Mouse (Mus musculus) MN1 (cell line): ENCODE data around the gene Rnf167.

Experiments used
- DNase-seq: peaks from one replicate; pipeline ENCODE4 v3.0.0-alpha.2; 2016; ENCODE audit warnings: low spot score

Gene Rnf167

GRCm38 (mm10) chr11:70674501-70674900, 27.5 kb downstream of the Rnf167 start:
- no peak for DNase-seq

DNA sequence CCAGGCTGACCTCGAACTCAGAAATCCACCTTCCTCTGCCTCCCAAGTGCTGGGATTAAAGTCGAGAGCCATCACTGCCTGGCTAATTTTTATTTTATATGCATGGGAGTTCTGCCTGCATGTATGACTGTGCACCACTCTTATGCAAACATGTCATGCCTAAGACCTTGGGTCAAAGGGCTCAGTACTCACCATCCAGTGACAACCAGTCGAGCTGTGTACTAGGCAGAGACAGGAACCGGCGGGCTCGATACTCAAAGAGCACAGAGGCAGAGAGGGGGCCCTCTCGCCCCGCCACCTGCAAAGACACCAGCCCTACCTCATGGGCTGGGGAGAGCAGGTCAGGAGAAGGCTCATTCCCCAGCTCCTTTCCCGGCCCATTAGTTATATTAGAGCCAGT, 31.1 kb downstream of the Rnf167 start:
- no peak for DNase-seq

DNA sequence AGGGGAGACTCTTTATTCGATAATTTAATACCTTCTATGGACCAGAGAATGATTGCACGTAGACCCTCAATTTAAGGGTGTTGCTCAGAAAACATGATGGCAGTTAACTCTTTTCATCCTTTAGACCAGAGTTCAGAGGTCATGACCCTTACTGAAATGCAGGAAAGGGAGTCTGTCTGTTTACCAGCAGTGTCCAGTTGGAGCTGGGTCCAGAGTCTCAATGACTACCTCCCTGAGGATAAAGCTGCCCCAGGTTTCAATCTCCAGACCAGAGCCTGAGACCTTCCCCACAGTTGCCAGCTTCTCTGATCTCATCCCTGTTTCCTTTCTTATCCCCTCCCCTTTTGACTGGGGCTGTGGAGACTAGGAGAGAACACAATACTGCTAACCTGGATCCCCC, 31.5 kb downstream of the Rnf167 start:
- DNase-seq: no peak

DNA sequence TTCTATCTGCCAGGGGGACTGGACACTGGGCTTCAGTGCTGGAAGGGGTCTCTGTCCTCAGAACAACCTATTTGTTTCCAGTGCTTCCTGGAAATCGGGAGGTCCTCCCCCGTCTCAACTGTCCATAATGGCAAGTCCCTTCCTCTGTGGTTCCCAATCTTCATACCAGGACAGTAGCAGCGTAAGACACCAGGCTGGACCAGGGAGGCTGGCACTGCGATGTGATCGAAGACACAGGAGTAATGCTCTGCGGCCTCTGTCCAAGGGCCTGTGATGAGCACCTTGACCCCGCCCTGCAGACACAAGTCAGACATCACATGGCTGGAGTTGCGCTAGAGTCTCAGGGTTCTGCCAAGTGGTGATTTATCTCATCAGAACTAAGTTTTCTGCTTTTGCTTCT, 32.3 kb downstream of the Rnf167 start:
- no peak for DNase-seq

DNA sequence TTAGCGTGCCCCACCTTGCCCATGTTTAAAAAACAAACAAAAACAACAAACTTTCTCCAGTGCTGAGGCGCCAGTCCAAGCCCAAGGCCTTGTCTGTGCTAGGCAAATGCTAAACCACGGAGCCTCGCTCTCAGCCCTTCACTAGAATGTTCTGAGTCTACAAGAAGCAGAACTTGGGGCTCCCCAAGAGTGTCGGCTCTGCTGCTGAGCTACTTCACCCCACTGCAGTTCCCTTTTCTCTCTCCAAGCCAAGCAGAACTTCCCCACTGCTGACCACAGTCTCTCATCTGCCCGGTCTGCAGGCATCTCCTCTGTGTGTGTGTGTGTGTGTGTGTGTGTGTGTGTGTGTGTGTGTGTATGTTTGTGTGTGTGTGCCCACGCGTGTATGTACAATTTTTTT, 32.9 kb downstream of the Rnf167 start:
- DNase-seq: no peak

DNA sequence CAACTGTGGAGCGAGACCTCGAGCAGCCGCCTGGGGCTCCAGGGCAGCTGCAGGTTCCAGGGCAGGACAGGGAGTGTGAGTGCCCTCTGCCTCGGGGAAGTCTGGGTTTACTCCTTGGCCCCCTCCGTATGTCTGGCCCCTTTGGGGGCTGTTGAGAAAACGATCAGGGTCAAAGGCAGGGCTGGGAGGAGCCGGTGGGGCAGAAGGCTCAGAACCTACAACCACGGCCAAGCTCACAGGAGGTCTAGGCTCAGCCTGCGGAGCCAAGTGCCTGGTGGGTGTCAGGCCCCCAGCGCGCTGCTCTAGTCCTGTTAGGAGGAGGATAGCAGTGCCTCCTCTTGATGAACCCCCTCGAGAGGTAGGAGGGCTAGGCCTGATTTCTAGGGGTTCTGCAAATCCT, 34.1 kb downstream of the Rnf167 start:
- no peak for DNase-seq

GRCm38 (mm10) chr11:70681897-70682581, 35.0 kb downstream of the Rnf167 start:
- peak; percentile 54 for DNase-seq

DNA sequence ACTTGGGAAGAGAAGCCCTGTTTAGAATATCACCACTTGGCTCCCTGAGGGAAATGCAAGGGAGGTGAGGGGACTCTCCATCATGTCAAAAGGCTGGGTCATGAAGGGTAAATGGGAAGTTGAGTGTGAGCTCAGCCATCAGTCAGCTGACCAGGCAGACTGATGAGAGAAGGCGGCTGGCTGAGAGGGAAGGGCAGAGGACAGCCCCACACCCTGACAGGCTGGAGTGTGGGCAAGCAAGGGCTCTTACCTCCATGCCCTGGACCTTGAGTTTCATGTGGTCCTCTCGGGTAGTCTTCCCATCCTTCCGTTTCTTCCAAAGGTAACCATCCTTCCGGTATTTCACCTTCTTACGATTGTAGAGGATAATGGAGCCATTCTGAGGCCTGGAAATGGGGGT, 36.6 kb downstream of the Rnf167 start:
- no peak for DNase-seq

- peak; percentile 42 for DNase-seq
These were observed 40.0 kb downstream of the Rnf167 start for GRCm38 (mm10) chr11:70686901-70687566.

- DNase-seq: peak; percentile 76
These were observed 40.7 kb downstream of the Rnf167 start, which contains the start of gene Camta2 for GRCm38 (mm10) chr11:70687601-70688199. Camta2 (minus strand) TSS chr11:70688105.

DNA sequence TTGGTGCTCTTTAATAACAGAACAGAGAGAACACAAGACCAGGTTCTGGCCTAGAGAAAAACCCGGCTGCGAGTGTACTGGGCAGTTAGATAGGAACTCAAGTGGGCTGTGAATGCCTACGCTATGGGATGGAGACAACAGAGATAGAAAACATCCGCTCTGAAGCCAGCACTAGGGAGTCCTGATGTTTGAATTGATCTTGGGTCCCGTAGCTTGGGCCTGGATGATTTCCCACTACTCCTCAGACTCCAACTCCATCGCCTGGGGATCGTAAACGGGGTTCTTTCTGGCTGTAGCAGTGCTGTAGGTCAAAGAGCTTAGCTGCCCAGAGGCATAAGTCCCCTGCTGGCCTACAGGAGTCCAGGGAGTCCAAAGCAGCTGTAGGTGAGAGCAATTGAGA, 41.3 kb downstream of the Rnf167 start:
- peak; percentile 28 for DNase-seq

GRCm38 (mm10) chr11:70689578-70689977, 42.5 kb downstream of the Rnf167 start:
- DNase-seq: no peak

- no peak for DNase-seq
These were observed 46.5 kb downstream of the Rnf167 start for GRCm38 (mm10) chr11:70693504-70693903.

DNA sequence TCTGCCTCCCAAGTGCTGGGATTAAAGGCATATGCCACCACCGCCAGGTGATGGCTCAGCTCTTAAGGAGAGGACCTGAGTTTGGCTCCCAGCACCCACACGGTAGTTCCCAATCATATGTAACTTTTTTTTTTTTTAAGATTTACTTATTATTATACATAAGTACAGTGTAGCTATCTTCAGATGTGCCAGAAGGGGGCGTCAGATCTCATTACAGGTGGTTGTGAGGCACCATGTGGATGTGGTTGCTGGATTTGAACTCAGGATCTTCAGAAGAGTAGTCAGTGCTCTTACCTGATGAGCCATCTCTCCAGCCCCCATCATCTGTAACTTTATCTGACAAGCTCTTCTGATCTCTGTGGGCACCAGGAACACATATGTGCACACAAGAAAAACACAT, 50.3 kb downstream of the Rnf167 start:
- no peak for DNase-seq

DNA sequence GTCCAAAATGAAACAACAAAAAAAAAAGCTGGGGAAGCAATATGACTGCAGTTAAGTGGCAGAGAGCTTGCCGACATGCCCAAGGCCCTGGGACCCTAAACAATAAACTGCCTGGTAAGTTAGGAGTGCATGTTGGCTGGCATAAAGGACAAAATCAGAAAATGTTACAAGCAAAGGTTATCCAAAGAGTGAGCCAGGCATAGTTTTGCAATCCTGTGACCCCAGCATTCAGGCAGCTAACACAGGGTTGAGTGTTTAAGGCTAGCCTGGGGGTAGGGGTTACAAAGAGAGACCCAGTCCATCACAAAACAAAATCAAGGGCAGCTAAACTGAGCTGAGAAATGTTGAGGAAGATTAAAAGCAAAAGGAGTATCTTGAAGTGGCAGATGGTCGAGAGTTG, 52.0 kb downstream of the Rnf167 start:
- DNase-seq: no peak

GRCm38 (mm10) chr11:70699722-70700556, 52.9 kb downstream of the Rnf167 start, which contains the start of the genes Inca1 and Kif1c:
Inca1 (minus strand) TSS chr11:70700155.
Kif1c (plus strand) TSS chr11:70700548.
- DNase-seq: peak; percentile 91

GRCm38 (mm10) chr11:70700613-70701012, 53.6 kb downstream of the Rnf167 start:
- peak; percentile 64 for DNase-seq
